Mouse (Mus musculus) hindbrain, embryonic 12.5 days (tissue): ENCODE measurements around the gene Rhbdl1. TPM values are rescaled to one million over a fixed set of nuclear protein-coding genes. Genes with fewer than 3 reads are reported as not detected.

Experiments used
- ATAC-seq: fragments of 200-750 bp; cut with Nextera tagmentation; 2 replicates; pipeline ENCODE4 v1.8.0; 2017; ENCODE audit warnings: moderate TSS enrichment; ENCODE audit not compliant: low FRiP score
- H3K27ac ChIP-seq: fragments of 300-500 bp; sonication (generic); 2 replicates; pipeline ENCODE4 v1.5.1; 2016; ENCODE audit warnings: mild to moderate bottlenecking
- H3K27me3 ChIP-seq: fragments of 300-500 bp; sonication (generic); 2 replicates; pipeline ENCODE4 v1.6.1; 2016; ENCODE audit warnings: mild to moderate bottlenecking
- H3K36me3 ChIP-seq: fragments of 300-500 bp; sonication (generic); 2 replicates; pipeline ENCODE4 v1.6.1; 2016; ENCODE audit warnings: mild to moderate bottlenecking
- H3K4me1 ChIP-seq: fragments of 300-500 bp; sonication (generic); 2 replicates; pipeline ENCODE4 v1.6.1; 2016
- H3K4me2 ChIP-seq: fragments of 300-500 bp; sonication (generic); replicated peaks from 2 replicates; pipeline ENCODE4 v1.6.1; 2016; ENCODE audit warnings: mild to moderate bottlenecking
- H3K4me3 ChIP-seq: fragments of 300-500 bp; sonication (generic); 2 replicates; pipeline ENCODE4 v1.5.1; 2016; ENCODE audit warnings: mild to moderate bottlenecking
- H3K9ac ChIP-seq: fragments of 300-500 bp; sonication (generic); 2 replicates; pipeline ENCODE4 v1.6.1; 2016; ENCODE audit warnings: mild to moderate bottlenecking, moderate library complexity
- H3K9me3 ChIP-seq: fragments of 300-500 bp; sonication (generic); replicated peaks from 2 replicates; pipeline ENCODE4 v1.6.1; 2016; ENCODE audit warnings: mild to moderate bottlenecking
- WGBS: fragments of 180-500 bp; shearing (Covaris S2); methylation state at CpG from one replicate; pipeline ENCODE4 v1.1.7; 2016; 5-methylcytosine and 5-hydroxymethylcytosine counted together
- polyA plus RNA-seq: library from polyadenylated mRNA; unstranded; fragments of >200 nt; fragmentation: Nextera tagmentation; extraction: Ambion mirVana; gene quantifications from 2 replicates; pipeline ENCODE4 v1.2.1, GENCODE M21; 2016

Gene Rhbdl1
- polyA plus RNA-seq, 1 experiment from 2014 or later: 6.1 TPM

DNA sequence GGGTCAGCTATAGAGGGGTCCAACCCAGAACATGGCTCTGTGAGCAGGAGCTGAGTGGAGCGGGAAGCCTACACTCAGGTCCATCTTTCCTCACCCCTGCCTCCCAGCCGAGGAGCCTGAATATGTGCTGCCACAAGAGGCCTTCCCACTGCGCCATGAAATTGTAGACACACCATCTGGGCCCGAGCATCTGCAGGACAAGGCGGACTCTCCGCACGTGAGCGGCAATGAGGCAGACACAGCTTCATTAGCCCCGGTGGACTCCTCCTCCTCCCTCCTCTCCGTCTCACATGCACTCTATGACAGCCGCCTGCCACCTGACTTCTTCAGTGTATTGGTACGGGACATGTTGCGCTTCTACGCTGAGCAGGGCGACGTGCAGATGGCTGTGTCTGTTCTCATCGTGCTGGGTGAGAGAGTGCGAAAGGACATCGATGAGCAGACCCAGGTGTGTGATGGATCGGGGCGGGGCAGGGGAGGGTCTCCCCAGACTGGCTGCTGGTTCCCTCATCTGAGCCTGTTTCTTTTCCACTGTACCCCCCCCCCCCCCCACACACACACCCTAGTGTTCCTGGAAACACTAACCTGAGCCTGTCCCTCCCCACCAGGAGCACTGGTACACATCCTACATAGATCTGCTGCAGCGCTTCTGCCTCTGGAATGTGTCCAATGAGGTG lies 9.4 kb downstream of the Rhbdl1 start:
- peaks cover 51% of the 10 kb centered on the region for H3K36me3 ChIP-seq
- H3K4me2 ChIP-seq: peak overlapping the region; percentile 92; the same call in 1 of the 2 replicates
- no peaks in the 10 kb centered on the region for H3K27me3 ChIP-seq
- no peak for ATAC-seq
- WGBS: 85% methylated on average over 22 of the region's 22 CpGs
- peak overlapping the region; percentile 79 for H3K9ac ChIP-seq
- H3K27ac ChIP-seq: no peak overlapping the region
- H3K9me3 ChIP-seq: no peaks in the 10 kb centered on the region
- peaks cover 77% of the 10 kb centered on the region for H3K4me1 ChIP-seq
- H3K4me3 ChIP-seq: peak overlapping the region; percentile 61

DNA sequence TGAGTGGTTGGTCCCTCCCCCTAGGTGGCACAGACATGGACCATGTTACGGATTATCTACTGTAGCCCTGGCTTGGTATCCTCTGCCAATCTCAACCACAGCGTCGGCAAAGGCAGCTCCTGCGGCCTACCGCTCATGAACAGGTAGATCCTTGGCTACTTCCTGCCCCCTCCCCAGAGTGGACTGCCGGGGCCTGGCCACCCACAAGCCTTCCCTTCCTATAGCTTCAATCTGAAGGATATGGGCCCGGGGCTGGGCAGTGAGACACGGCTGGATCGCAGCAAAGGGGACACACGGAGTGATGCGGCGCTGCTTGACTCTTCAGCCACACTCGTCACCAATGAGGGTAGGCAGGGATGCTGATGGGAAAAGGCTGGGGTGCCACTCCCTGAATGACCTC lies 10.1 kb downstream of the Rhbdl1 start:
- ATAC-seq: no peak
- Histone ChIP-seq H3K9me3 (no peaks in the 10 kb centered on the region), H3K9ac (no peak overlapping the region), H3K27me3 (no peaks in the 10 kb centered on the region), H3K4me2 (no peak overlapping the region), H3K4me3 (no peak overlapping the region), H3K27ac (no peak overlapping the region), H3K4me1 (peaks cover 75% of the 10 kb centered on the region), H3K36me3 (peaks cover 51% of the 10 kb centered on the region)
- 95% methylated on average over 13 of the region's 13 CpGs for WGBS

DNA sequence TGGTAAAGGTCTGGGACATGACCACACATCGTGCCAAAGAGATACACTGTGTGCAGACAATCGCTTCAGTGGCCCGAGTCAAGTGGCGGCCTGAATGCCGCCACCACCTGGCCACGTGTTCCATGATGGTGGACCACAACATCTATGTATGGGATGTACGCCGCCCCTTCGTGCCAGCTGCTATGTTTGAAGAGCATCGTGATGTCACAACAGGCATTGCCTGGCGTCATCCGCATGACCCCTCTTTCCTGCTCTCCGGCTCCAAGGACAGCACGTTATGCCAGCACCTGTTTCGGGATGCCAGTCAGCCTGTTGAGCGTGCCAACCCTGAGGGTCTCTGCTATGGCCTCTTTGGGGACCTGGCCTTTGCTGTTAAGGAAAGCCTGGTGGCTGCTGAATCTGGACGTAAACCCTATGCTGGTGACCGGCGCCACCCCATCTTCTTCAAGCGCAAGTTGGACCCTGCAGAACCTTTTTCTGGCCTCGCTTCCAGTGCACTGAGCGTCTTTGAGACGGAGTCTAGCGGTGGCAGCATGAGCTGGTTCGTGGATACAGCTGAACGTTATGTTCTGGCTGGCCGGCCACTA lies 11.0 kb downstream of the Rhbdl1 start:
- Histone ChIP-seq H3K9me3 (no peaks in the 10 kb centered on the region), H3K27ac (no peak overlapping the region), H3K4me1 (peaks cover 65% of the 10 kb centered on the region), H3K4me2 (no peak overlapping the region), H3K36me3 (peaks cover 44% of the 10 kb centered on the region), H3K4me3 (no peak overlapping the region), H3K27me3 (no peaks in the 10 kb centered on the region), H3K9ac (no peak overlapping the region)
- WGBS: 95% methylated on average over 27 of the region's 27 CpGs
- no peak for ATAC-seq

DNA sequence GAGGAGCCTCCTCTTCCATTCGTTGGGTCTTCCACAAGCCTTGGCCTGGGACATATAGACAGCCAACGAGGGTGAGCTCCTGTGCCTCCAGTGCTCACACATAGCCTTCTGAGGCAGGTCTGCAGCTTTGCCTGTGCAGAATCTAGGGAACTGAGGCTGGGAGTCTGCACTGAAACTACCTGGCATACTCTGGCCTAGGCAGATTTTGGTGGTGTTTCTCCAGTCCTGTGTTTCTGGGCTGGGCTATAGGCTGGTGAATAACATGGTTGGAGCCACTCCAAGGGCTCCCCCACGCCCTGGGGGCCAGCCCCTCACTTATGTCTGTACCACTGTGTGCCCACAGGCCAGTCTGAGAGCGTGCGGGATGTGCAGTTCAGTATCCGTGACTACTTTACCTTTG lies 11.8 kb downstream of the Rhbdl1 start:
- H3K4me2 ChIP-seq: peak overlapping the region; percentile 74; the same call in 1 of the 2 replicates
- H3K4me1 ChIP-seq: peaks cover 58% of the 10 kb centered on the region
- no peak for ATAC-seq
- no peak overlapping the region for H3K4me3 ChIP-seq
- 89% methylated on average over 6 of the region's 6 CpGs for WGBS
- H3K9ac ChIP-seq: no peak overlapping the region
- H3K27ac ChIP-seq: no peak overlapping the region
- peaks cover 6% of the 10 kb centered on the region for H3K27me3 ChIP-seq
- peaks cover 37% of the 10 kb centered on the region for H3K36me3 ChIP-seq
- H3K9me3 ChIP-seq: no peaks in the 10 kb centered on the region

DNA sequence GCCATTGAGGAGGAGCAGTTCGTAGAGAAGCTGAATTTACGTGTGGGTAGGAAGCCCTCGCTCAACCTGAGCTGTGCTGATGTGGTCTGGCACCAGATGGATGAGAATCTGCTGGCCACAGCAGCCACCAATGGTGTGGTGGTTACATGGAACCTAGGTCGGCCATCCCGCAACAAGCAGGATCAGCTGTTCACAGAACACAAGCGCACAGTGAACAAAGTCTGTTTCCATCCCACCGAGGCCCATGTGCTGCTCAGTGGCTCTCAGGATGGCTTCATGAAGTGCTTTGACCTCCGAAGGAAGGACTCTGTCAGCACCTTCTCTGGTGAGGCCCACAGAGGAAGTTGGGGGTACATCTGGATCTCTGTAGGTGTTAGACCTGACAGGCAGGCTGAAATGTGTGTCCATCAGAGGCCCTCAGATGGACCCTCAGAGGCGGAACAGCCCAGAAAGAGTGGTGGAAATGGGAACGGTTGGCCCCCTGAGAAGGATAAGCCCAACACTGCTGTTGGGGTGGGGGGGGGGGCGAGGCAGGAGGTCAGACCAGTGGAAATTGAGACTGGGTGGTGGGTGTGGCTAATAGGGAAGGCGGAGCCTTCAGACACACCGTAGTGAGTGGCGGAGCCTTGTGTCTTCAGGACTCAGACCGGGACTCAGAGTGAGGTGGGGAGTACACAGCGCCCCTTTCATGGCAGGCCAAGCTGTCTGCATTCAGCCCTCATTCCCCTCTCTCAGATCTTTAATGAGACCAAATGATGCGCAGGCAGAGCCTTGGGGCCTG lies 12.5 kb downstream of the Rhbdl1 start:
- 72% methylated on average over 17 of the region's 17 CpGs for WGBS
- Histone ChIP-seq H3K4me3 (peak overlapping the region; percentile 55), H3K27me3 (peaks cover 13% of the 10 kb centered on the region), H3K4me1 (peaks cover 50% of the 10 kb centered on the region), H3K9me3 (no peaks in the 10 kb centered on the region), H3K4me2 (peak overlapping the region; percentile 74), H3K36me3 (peaks cover 32% of the 10 kb centered on the region), H3K27ac (no peak overlapping the region), H3K9ac (peak overlapping the region; percentile 80)
- no peak for ATAC-seq

DNA sequence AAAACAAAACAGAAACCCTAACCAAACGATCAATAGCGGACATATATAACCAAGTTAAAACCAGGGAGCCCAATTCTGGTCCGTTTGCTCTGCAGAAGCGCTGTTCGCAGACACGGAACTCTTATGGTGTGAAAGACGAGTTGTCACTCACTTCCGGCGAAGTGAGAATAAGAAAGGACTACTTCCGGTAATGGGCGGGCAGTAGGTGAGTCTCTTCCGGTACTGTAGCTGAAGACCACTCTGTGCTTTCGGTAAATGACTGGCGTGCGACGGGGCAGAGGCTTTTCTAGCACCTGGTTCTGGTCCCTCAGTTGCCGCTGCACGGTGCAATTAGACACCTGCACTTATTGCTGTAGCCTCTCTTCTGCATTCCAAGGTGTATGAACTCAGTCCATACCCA lies 13.6 kb downstream of the Rhbdl1 start, which contains the start of gene Wdr24:
TSS of gene Wdr24 (plus strand) at position 176 of the 400 bp plus-strand sequence.
- Histone ChIP-seq H3K4me2 (peak within 1 kb of the TSS; percentile 74), H3K9ac (peak within 1 kb of the TSS; percentile 80), H3K36me3 (peaks cover 36% of the 10 kb centered on the region), H3K27ac (peak within 1 kb of the TSS; percentile 70; the same call in 1 of the 2 replicates), H3K4me3 (peak within 1 kb of the TSS; percentile 55), H3K4me1 (peaks cover 49% of the 10 kb centered on the region), H3K9me3 (no peaks in the 10 kb centered on the region), H3K27me3 (peaks cover 24% of the 10 kb centered on the region)
- peak; percentile 51 for ATAC-seq
- under 1% methylated on average over 18 of the region's 18 CpGs for WGBS

DNA sequence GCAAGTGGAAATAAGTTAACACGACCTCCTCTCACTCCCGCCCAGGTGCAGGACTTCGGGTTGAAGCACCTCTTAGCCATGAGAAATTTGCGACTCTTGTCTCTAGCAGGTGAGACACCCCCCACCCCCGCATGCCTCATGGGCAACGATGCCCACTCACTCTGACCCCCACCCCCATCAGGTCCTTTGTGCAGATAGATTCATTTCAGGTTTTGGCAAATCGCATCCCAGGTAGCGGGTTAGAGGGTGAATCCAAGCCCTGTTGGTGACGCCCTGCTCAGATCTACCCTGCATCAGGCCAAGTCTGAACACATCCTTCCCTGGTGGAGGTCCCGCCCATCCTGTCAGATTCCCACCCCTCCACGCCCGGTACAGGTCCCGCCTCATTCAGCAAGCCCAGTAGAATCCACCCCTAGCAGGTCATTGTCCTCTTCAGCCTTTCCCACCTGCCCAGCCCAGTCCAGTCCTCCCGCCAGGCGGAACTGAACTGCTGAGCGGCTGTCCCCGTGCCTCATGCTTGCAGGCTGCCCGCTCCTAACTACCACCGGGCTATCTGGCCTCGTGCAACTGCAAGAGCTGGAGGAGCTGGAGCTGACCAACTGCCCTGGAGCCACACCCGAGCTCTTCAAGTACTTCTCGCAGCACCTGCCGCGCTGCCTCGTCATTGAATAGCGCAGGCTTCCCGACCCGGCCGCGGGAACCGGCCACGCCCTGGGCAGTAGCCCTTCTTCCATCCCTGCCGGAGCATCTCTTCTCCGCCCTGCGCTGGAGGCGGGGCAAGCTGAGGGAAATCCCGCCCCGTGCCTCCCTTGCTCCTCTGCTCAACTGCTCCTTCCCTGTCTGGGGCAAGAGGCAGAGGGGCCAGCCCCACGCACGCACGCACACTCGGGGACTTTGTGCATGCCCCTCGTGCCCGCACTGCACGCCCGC lies 18.0 kb downstream of the Rhbdl1 start:
- H3K4me2 ChIP-seq: peak overlapping the region; percentile 25
- no peak overlapping the region for H3K27ac ChIP-seq
- H3K4me1 ChIP-seq: peaks cover 10% of the 10 kb centered on the region
- peaks cover 45% of the 10 kb centered on the region for H3K27me3 ChIP-seq
- no peaks in the 10 kb centered on the region for H3K9me3 ChIP-seq
- 0 out of 2 replicates have a peak, but pooled peaks have one; percentile 29 for ATAC-seq
- peak overlapping the region; percentile 4; the same call in 1 of the 2 replicates for H3K4me3 ChIP-seq
- WGBS: 8% methylated on average over 46 of the region's 46 CpGs
- peak overlapping the region; percentile 38 for H3K9ac ChIP-seq
- peaks cover 21% of the 10 kb centered on the region for H3K36me3 ChIP-seq

DNA sequence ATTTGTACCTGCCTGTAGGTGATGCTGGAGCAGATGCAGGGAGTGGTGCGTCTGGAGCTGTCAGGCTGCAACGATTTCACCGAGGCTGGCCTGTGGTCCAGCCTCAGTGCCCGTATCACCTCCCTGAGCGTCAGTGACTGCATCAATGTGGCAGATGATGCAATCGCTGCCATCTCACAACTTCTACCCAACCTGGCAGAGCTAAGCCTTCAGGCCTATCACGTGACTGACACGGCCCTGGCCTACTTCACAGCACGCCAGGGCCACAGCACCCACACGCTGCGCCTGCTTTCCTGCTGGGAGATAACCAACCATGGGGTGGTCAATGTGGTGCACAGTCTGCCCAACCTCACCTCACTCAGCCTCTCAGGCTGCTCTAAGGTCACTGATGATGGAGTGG lies 19.4 kb downstream of the Rhbdl1 start:
- 85% methylated on average over 11 of the region's 11 CpGs for WGBS
- Histone ChIP-seq H3K4me2 (no peak overlapping the region), H3K27me3 (peaks cover 45% of the 10 kb centered on the region), H3K36me3 (peaks cover 21% of the 10 kb centered on the region), H3K27ac (no peak overlapping the region), H3K9ac (no peak overlapping the region), H3K9me3 (no peaks in the 10 kb centered on the region), H3K4me1 (peaks cover 14% of the 10 kb centered on the region), H3K4me3 (no peak overlapping the region)
- no peak for ATAC-seq

DNA sequence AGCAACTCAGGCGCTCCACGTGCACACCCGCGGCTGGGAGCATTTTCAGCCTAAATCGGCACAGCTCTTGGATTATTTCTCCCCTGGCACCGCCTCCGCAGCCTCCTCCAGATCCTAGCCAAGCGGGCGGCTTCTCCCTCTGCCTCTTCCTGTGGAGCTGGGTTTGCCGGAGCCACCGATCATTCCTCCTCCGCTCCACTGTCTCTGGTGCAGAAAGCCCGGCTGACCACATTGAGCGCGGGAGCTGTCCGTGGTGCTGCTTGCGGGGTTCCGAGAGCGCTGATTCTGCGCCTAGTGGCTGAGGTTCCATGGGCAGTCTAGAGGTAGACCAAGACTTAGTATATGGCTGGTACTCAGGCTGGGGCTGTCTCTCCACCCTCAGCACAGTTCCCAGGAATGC lies 23.6 kb downstream of the Rhbdl1 start:
- peak overlapping the region; percentile 50 for H3K9ac ChIP-seq

DNA sequence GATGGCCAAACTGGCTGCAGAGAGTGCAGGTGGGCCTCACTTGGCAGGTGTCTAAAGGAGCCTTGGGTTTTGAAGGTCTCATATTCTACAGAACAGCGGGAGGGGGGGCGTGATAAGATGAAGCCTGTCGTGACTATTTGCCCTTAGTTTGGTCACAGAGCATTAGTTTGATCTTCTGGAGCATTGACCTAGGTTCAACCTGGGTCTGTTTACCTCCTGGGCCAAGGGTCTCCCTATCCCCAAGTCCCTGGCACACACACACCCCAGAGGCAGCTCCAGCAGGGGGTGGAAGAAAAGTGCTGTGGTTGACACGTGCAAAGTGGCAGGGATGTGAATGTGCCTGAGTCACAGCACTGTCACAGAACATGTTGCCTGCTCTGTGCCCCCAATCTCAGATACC lies 26.2 kb downstream of the Rhbdl1 start:
- H3K36me3 ChIP-seq: no peaks in the 10 kb centered on the region
- H3K27me3 ChIP-seq: peaks cover 16% of the 10 kb centered on the region
- no peak for ATAC-seq
- WGBS: 75% methylated on average over 4 of the region's 4 CpGs
- H3K9me3 ChIP-seq: no peaks in the 10 kb centered on the region
- H3K27ac ChIP-seq: no peak overlapping the region
- H3K9ac ChIP-seq: 0 out of 2 replicates have a peak overlapping the region, but pooled peaks have one; percentile 92
- peak overlapping the region; percentile 84 for H3K4me2 ChIP-seq
- no peak overlapping the region for H3K4me3 ChIP-seq
- peaks cover 43% of the 10 kb centered on the region for H3K4me1 ChIP-seq

More for the DNA sequence above, 23.6 kb downstream of the Rhbdl1 start:
- H3K4me1 ChIP-seq: peaks cover 35% of the 10 kb centered on the region
- peaks cover 13% of the 10 kb centered on the region for H3K36me3 ChIP-seq
- peak overlapping the region; percentile 9 for H3K4me3 ChIP-seq
- no peaks in the 10 kb centered on the region for H3K9me3 ChIP-seq
- WGBS: 3% methylated on average over 20 of the region's 20 CpGs
- peak overlapping the region; percentile 36 for H3K4me2 ChIP-seq
- ATAC-seq: no peak
- H3K27ac ChIP-seq: peak overlapping the region; percentile 24; the same call in 1 of the 2 replicates
- H3K27me3 ChIP-seq: peaks cover 37% of the 10 kb centered on the region

DNA sequence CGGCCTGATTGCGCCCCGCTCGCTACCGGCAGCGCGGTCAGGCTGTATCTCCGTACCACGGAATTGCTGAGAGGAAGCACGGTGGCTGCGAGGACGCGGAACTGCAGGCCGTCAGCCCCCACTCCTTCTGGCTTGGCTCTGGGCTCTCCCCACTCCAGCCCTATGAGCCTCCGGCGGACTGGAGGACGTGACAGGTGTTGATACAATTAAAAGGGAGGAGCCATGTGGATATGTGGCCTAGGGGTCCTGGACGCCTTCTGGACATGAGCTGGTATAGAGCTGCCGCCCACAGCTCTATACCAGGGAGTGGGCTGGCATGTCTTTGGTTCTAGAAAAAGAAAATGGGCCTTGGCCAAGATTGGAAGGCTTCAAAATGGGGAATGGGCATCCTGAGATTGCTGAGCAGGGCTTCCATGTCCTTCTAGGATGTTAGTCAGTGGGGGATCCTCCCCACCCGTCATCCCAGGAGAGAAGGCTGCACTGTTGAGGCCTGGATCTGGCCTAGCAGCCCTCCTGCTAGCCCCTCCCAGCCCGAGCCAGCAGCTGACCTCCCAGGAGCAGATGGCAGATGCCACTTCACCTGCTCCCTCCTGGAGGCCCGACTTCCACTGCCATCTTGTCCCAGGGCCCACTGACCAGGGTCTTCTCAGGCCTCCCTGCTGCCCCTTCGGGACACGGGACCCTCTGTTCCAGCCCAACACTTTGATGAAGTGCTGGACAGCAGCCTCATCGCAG lies 27.3 kb downstream of the Rhbdl1 start:
- Histone ChIP-seq H3K4me1 (peaks cover 43% of the 10 kb centered on the region), H3K4me3 (peak overlapping the region; percentile 86), H3K27me3 (peaks cover 16% of the 10 kb centered on the region), H3K9ac (peak overlapping the region; percentile 92), H3K27ac (peak overlapping the region; percentile 98), H3K9me3 (no peaks in the 10 kb centered on the region), H3K4me2 (peak overlapping the region; percentile 84), H3K36me3 (no peaks in the 10 kb centered on the region)
- 4% methylated on average over 25 of the region's 25 CpGs for WGBS
- ATAC-seq: peak; percentile 78
